Mouse (Mus musculus) midbrain, embryonic 11.5 days (tissue): ENCODE results near the gene Myt1l. TPM values are rescaled to one million over a fixed set of nuclear protein-coding genes. Genes with fewer than 3 reads are reported as not detected.
A peak's percentile ranks its signal among the peaks of the same experiment; 100 is the strongest.

ENCODE experiments used
- ATAC-seq: fragments of 200-750 bp; cut with Nextera tagmentation; 2 replicates; pipeline ENCODE4 v1.8.0; 2017; ENCODE audit warnings: moderate TSS enrichment, moderate library complexity; ENCODE audit not compliant: low FRiP score
- DNase-seq: peaks from one replicate; pipeline ENCODE4 v3.0.0; 2015; ENCODE audit warnings: low spot score; ENCODE audit errors: missing footprints
- H3K27ac ChIP-seq: fragments of 300-500 bp; sonication (generic); 2 replicates; pipeline ENCODE4 v1.5.1; 2014; ENCODE audit warnings: low read depth, low read length
- H3K27me3 ChIP-seq: fragments of 300-500 bp; sonication (generic); 2 replicates; pipeline ENCODE4 v1.6.1; 2014; ENCODE audit warnings: mild to moderate bottlenecking, low read length, moderate library complexity, mixed read lengths; ENCODE audit not compliant: control insufficient read depth, insufficient read depth
- H3K36me3 ChIP-seq: fragments of 300-500 bp; sonication (generic); 2 replicates; pipeline ENCODE4 v1.6.1; 2014; ENCODE audit warnings: mild to moderate bottlenecking, low read length, moderate library complexity, mixed read lengths; ENCODE audit not compliant: control insufficient read depth, insufficient read depth
- H3K4me1 ChIP-seq: fragments of 300-500 bp; sonication (generic); 2 replicates; pipeline ENCODE4 v1.6.1; 2014; ENCODE audit warnings: low read length; ENCODE audit not compliant: control insufficient read depth, insufficient read depth
- H3K4me2 ChIP-seq: fragments of 300-500 bp; sonication (generic); 2 replicates; pipeline ENCODE4 v1.6.1; 2014; ENCODE audit warnings: mild to moderate bottlenecking, moderate library complexity
- H3K4me3 ChIP-seq: fragments of 300-500 bp; sonication (generic); 2 replicates; pipeline ENCODE4 v1.5.1; 2014; ENCODE audit warnings: low read depth, low read length
- H3K9ac ChIP-seq: fragments of 300-500 bp; sonication (generic); 2 replicates; pipeline ENCODE4 v1.6.1; 2014; ENCODE audit warnings: low read length
- H3K9me3 ChIP-seq: fragments of 300-500 bp; sonication (generic); 2 replicates; pipeline ENCODE4 v1.6.1; 2016; ENCODE audit warnings: low read length; ENCODE audit not compliant: control insufficient read depth
- WGBS: fragments of 180-500 bp; shearing (Covaris S2); extraction: QIAGEN DNeasy Blood & Tissue Kit; methylation state at CpG from one replicate; pipeline ENCODE4 v1.1.7; 2014; 5-methylcytosine and 5-hydroxymethylcytosine counted together
- polyA plus RNA-seq: library from polyadenylated mRNA; unstranded; fragments of >200 nt; fragmentation: Nextera tagmentation; extraction: Ambion mirVana; gene quantifications from 2 replicates; pipeline ENCODE4 v1.2.1, GENCODE M21; 2014

Gene Myt1l
- polyA plus RNA-seq, 1 experiment from 2014 or later, result 13.3 TPM

DNA sequence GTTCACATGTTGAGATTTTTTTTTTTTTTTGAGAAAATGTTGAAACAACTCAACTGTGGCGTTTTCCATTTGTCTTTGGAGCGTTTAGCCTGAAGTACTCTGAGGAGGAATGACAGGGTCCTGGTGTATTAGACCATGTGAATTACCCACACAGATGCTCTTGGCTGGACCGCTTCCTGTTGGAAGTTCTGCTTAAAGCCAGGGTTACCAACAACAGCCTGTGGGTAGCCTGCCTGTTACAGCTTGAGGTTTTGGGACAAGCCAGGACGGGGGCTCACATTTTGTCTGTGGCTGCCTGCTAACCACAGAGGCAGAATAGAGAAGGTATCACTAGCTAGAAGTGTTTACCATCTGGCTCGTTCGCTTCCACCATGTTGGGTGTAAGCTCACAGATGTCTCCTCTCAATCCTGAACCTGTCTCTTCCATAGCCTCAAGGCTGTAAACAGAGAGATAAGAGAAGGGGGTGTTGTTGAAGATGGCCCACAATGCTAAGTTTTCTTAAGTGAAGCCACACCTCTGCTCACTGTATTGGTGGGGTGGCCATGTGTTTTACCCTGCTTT is 417.1 kb downstream of the Myt1l start:
- Histone ChIP-seq H3K4me1 (peaks cover 7% of the 10 kb centered on the region), H3K36me3 (0 out of 2 replicates have a peak, but pooled peaks cover 3% of the 10 kb centered on the region), H3K4me2 (no peak overlapping the region), H3K9me3 (no peaks in the 10 kb centered on the region; the same call in 1 of the 2 replicates), H3K9ac (no peak overlapping the region), H3K4me3 (no peak overlapping the region), H3K27ac (no peak overlapping the region), H3K27me3 (no peaks in the 10 kb centered on the region)
- peak; percentile 4 for DNase-seq
- WGBS, result 89% methylated on average over 6 of the region's 6 CpGs
- ATAC-seq, result no peak

GRCm38 (mm10) chr12:29951043-29951442 is 422.9 kb downstream of the Myt1l start:
- no peaks in the 10 kb centered on the region for H3K36me3 ChIP-seq
- 58% methylated on average over 6 of the region's 6 CpGs for WGBS
- no peak overlapping the region for H3K4me3 ChIP-seq
- no peaks in the 10 kb centered on the region for H3K27me3 ChIP-seq
- no peak overlapping the region for H3K27ac ChIP-seq
- H3K9ac ChIP-seq, result no peak overlapping the region
- DNase-seq (no peak), ATAC-seq (no peak)
- peaks cover 19% of the 10 kb centered on the region for H3K4me1 ChIP-seq
- H3K9me3 ChIP-seq, result no peaks in the 10 kb centered on the region
- no peak overlapping the region for H3K4me2 ChIP-seq

GRCm38 (mm10) chr12:29951485-29951884 is 423.3 kb downstream of the Myt1l start:
- 86% methylated on average over 5 of the region's 5 CpGs for WGBS
- Histone ChIP-seq H3K9ac (no peak overlapping the region), H3K4me2 (no peak overlapping the region), H3K4me1 (peaks cover 19% of the 10 kb centered on the region), H3K27ac (no peak overlapping the region), H3K9me3 (no peaks in the 10 kb centered on the region), H3K27me3 (no peaks in the 10 kb centered on the region), H3K36me3 (no peaks in the 10 kb centered on the region), H3K4me3 (no peak overlapping the region)
- DNase-seq (no peak), ATAC-seq (no peak)

- WGBS, result 83% methylated on average over 6 of the region's 6 CpGs
- no peak overlapping the region for H3K9ac ChIP-seq
Measured at GRCm38 (mm10) chr12:29952102-29952501, 423.9 kb downstream of the Myt1l start.

DNA sequence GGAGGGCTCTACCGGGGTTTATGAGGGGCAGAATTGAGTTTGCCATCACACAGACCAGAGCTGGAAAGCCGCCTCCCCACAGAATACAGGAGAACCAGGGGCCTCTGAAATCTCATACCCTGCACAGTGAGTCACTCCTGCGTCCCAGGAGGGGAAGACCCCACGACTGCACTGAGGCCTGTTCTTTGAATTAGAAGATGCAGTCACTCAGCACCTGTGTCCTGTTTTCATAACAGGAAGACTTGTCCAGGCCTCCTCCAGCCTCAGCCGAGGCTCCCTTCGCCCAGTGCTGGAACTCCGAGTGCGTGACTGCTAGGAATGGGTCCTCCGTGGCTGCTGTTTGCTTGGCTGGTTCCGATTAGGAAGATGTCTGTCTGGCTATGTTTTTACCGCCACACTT is 425.8 kb downstream of the Myt1l start:
- H3K4me2 ChIP-seq, result no peak overlapping the region
- no peaks in the 10 kb centered on the region for H3K27me3 ChIP-seq
- 68% methylated on average over 11 of the region's 11 CpGs for WGBS
- H3K36me3 ChIP-seq, result no peaks in the 10 kb centered on the region; the same call in 1 of the 2 replicates
- no peak overlapping the region for H3K9ac ChIP-seq
- ATAC-seq (no peak), DNase-seq (no peak)
- no peak overlapping the region; the same call in 1 of the 2 replicates for H3K27ac ChIP-seq
- no peak overlapping the region for H3K4me3 ChIP-seq
- H3K4me1 ChIP-seq, result peaks cover 19% of the 10 kb centered on the region
- H3K9me3 ChIP-seq, result no peaks in the 10 kb centered on the region

More at GRCm38 (mm10) chr12:29952102-29952501, 423.9 kb downstream of the Myt1l start:
- H3K27me3 ChIP-seq, result no peaks in the 10 kb centered on the region
- ATAC-seq, result no peak
- H3K4me1 ChIP-seq, result peaks cover 19% of the 10 kb centered on the region
- H3K4me2 ChIP-seq, result no peak overlapping the region
- no peak for DNase-seq
- no peaks in the 10 kb centered on the region for H3K9me3 ChIP-seq
- no peaks in the 10 kb centered on the region; the same call in 1 of the 2 replicates for H3K36me3 ChIP-seq
- H3K4me3 ChIP-seq, result no peak overlapping the region
- no peak overlapping the region for H3K27ac ChIP-seq

DNA sequence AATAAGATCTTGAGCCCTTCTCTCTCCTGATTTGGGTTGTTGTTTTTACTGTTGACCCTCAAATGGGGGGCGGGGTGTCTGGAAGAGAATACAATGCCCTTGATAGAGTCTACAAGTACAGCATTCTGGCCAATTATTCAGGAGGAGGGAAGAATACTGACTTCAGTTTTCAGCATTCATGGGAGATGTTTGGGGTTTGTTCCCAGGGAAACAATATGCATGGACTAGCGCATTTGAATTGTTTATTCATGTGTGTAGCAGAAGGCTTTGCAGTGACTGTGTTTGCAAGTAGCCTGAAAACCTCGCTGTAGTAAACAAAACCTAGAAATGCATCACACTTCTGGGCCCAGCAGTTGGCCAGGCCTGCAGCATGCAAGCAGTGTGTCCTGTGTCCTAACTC is 426.3 kb downstream of the Myt1l start:
- H3K27me3 ChIP-seq, result no peaks in the 10 kb centered on the region
- 72% methylated on average over 3 of the region's 3 CpGs for WGBS
- H3K4me3 ChIP-seq, result no peak overlapping the region
- H3K4me1 ChIP-seq, result peaks cover 19% of the 10 kb centered on the region
- ATAC-seq (no peak), DNase-seq (no peak)
- no peak overlapping the region for H3K4me2 ChIP-seq
- no peaks in the 10 kb centered on the region; the same call in 1 of the 2 replicates for H3K36me3 ChIP-seq
- no peaks in the 10 kb centered on the region for H3K9me3 ChIP-seq
- peak overlapping the region; percentile 25; the same call in 1 of the 2 replicates for H3K27ac ChIP-seq
- H3K9ac ChIP-seq, result no peak overlapping the region

DNA sequence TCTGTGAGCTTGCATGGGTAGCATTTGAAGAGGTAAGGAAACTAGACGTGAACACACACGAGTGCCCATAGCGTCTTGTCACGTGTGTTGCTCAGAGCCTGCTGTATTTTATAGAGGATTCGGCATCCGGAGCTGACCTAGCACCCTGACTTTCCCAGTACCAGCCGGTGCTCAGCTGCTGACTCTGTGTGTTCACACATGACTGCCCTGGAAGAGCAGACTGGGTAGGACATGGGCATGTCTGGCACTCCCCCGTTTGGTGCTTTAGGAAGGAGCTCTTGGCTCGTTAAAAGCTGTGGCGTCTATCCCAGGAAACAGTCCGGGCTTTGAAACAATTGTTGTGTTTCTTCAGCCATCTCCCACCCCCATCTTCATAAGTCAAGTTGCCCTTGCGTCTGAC is 428.8 kb downstream of the Myt1l start:
- ATAC-seq, result no peak
- no peak for DNase-seq
- H3K27ac ChIP-seq, result no peak overlapping the region

DNA sequence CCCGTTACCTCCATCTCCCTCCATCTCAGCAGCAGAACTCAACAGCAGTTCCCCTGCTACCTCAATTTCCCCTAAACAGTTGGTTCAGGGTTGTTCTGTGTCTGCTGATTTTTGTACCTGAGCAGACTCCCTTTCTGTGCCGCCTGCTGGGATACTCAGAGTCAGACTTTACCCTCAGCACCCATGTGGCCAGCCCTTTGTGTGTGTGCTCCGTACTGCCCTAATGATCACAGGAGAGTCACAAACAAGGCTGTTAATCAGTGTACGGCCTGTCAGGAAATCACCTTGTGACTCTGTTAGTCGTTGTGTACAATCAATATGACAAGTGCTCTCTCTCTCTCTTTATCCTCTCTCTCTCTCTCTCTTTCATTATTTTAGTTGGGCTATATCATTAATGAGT is 430.5 kb downstream of the Myt1l start:
- 89% methylated on average over 5 of the region's 5 CpGs for WGBS
- peaks cover 2% of the 10 kb centered on the region for H3K36me3 ChIP-seq
- ATAC-seq, result no peak

More for the DNA sequence above, 428.8 kb downstream of the Myt1l start:
- Histone ChIP-seq H3K4me1 (peaks cover 16% of the 10 kb centered on the region), H3K36me3 (no peaks in the 10 kb centered on the region; the same call in 1 of the 2 replicates), H3K4me3 (no peak overlapping the region), H3K27me3 (no peaks in the 10 kb centered on the region), H3K9me3 (no peaks in the 10 kb centered on the region), H3K4me2 (no peak overlapping the region), H3K9ac (no peak overlapping the region)
- WGBS, result 88% methylated on average over 12 of the region's 12 CpGs

DNA sequence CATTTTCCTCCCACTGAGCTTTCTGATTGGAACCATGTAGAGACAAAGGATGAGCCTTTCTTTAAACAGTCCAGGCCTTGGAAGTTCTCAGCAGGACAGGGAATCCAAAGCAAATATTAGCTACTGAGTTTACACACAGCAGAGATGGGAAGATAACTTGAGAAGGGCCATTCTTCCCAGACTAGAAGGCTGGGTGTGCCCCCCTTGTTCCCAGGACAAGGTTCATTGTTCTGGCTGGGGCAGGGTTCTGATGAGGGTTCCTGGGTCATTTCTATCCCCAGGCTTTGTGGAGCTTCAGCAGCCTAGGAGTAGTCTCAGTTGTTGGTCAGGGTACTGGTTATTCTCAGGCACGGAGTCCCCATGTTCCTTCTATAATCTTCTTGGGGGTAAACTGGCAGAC is 432.9 kb downstream of the Myt1l start:
- H3K36me3 ChIP-seq, result peaks cover 2% of the 10 kb centered on the region
- no peak overlapping the region for H3K4me2 ChIP-seq
- no peak overlapping the region for H3K9ac ChIP-seq
- DNase-seq (no peak), ATAC-seq (no peak)
- H3K4me1 ChIP-seq, result no peaks in the 10 kb centered on the region
- H3K27me3 ChIP-seq, result no peaks in the 10 kb centered on the region
- no peaks in the 10 kb centered on the region for H3K9me3 ChIP-seq
- H3K27ac ChIP-seq, result no peak overlapping the region
- no peak overlapping the region for H3K4me3 ChIP-seq
- 90% methylated on average over 1 of the region's 1 CpGs for WGBS

More for the DNA sequence above, 430.5 kb downstream of the Myt1l start:
- no peak for DNase-seq
- no peak overlapping the region for H3K27ac ChIP-seq
- no peak overlapping the region for H3K4me3 ChIP-seq
- H3K9me3 ChIP-seq, result no peaks in the 10 kb centered on the region
- no peak overlapping the region for H3K9ac ChIP-seq
- H3K4me1 ChIP-seq, result peaks cover 10% of the 10 kb centered on the region
- no peaks in the 10 kb centered on the region for H3K27me3 ChIP-seq
- H3K4me2 ChIP-seq, result no peak overlapping the region
